Mouse (Mus musculus): ENCODE results near the gene Cdk20. TPM values are rescaled to one million over a fixed set of nuclear protein-coding genes. Genes with fewer than 3 reads are reported as not detected.

The Cdk20 gene
- polyA plus RNA-seq, 1 experiment, result 6.7 TPM

DNA sequence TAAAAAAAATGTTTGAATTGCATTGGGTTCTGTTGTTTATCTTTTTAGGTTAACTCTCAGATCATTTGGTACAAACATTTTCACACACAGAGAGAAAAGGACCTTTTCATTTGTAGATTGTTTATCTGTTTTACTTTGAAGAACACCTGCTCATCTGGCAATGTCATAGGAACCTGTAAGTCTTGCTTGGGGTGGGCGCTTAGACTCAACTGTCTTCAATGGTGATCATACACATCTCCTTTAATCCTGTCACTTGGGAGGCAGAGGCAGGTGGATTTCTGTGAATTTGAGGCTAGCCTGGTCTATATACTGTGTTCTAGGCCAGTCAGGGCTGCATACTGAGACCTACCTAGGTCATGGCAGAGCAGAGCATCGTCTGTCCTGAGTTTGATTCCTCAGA lies 16.5 kb upstream of the Cdk20 start:
- Histone ChIP-seq H3K4me3 (ENCODE audit: insufficient read depth, poor library complexity, severe bottlenecking) (no peak overlapping the region), H3K79me3 (ENCODE audit: low read depth) (no peaks in the 10 kb centered on the region)

DNA sequence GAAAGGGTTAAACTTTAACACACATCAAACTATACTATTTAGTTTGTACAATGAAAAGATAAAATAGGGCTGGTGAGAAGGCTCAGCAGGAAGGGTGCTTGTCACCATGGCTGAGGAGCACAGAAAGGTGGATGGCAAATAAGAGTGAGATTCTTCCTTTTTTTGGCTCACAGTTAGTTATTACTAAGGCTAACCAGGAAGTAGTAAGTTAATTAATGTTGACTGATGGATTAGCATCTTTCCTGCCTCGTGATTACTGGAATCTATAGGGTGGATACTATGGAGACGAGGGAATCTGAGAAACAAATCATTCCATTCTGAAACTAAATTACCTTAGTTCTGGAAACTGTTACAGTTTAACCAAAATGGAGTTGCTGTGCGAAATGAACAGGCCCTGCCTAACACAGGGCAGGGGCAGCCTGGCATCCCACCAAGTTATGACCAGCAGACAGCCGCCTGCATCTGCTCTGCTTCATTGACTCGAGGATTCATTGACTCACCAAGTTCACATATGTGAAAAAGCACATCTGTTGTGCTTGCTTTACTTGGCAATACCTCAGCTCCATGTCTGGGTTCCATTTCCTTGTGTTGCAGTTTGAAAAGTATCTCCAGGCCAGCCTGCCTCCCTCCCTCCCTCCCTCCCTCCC lies 15.0 kb upstream of the Cdk20 start:
- TF ChIP-seq CTCF (IDR thresholded peaks at IDR 0.05; ENCODE audit: control insufficient read depth, insufficient read depth, insufficient read length) (no peak), MYOD1 (IDR thresholded peaks at IDR 0.05; ENCODE audit: control insufficient read depth, insufficient read length, low read depth) (peak; percentile 52), USF1 (IDR thresholded peaks at IDR 0.05; ENCODE audit: low read depth) (no peak), MYOG (IDR thresholded peaks at IDR 0.05; ENCODE audit: control insufficient read depth, extremely low read depth, insufficient read length) (no peak), CEBPB (IDR thresholded peaks at IDR 0.05; ENCODE audit: low read depth) (no peak), MAX (IDR thresholded peaks at IDR 0.05) (no peak), FOSL1 (IDR thresholded peaks at IDR 0.05; ENCODE audit: insufficient read depth, low read length, poor library complexity, severe bottlenecking) (no peak)
- H3K79me2 ChIP-seq (ENCODE audit: control insufficient read depth, insufficient read depth), result no peaks in the 10 kb centered on the region

More for the DNA sequence above, 16.5 kb upstream of the Cdk20 start:
- Histone ChIP-seq H3K36me3 (ENCODE audit: control insufficient read depth, insufficient read depth) (no peaks in the 10 kb centered on the region), H3K27me3 (ENCODE audit: control insufficient read depth, insufficient read depth, insufficient read length) (no peaks in the 10 kb centered on the region), H3K79me2 (ENCODE audit: control insufficient read depth, insufficient read depth) (no peaks in the 10 kb centered on the region), H3ac (ENCODE audit: control insufficient read depth, insufficient read length, low read depth) (no peak overlapping the region)
- no peak for TF ChIP-seq CEBPB (IDR thresholded peaks at IDR 0.05; ENCODE audit: low read depth)

DNA sequence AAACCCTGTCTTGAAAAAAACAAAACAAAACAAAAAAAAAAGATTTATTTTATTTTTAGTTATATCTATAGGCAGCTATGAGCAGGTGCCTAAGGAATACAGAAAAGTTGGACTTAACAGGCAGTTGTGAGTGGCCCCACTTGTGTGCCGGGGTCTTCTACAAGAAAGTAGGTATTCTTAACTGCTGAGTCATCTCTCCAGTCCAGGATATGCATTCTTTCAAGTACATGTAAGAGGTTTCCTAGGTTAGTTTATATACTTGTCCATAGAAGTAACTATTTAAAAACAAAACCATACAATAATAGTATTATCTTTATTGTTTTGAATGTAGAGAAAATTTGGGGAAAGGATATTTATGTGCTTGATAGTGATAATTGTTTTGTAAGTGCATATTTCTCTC lies 11.3 kb upstream of the Cdk20 start:
- Histone ChIP-seq H3ac (ENCODE audit: control insufficient read depth, insufficient read length, low read depth) (no peak overlapping the region), H3K36me3 (ENCODE audit: control insufficient read depth, insufficient read depth) (no peaks in the 10 kb centered on the region), H3K79me2 (ENCODE audit: control insufficient read depth, insufficient read depth) (no peaks in the 10 kb centered on the region), H3K79me3 (ENCODE audit: low read depth) (no peaks in the 10 kb centered on the region), H3K27me3 (ENCODE audit: control insufficient read depth, insufficient read depth, insufficient read length) (no peaks in the 10 kb centered on the region), H3K4me3 (ENCODE audit: insufficient read depth, poor library complexity, severe bottlenecking) (no peak overlapping the region)
- TF ChIP-seq FOSL1 (IDR thresholded peaks at IDR 0.05; ENCODE audit: insufficient read depth, low read length, poor library complexity, severe bottlenecking) (no peak), CTCF (IDR thresholded peaks at IDR 0.05; ENCODE audit: control insufficient read depth, insufficient read depth, insufficient read length) (no peak), USF1 (IDR thresholded peaks at IDR 0.05; ENCODE audit: low read depth) (no peak), MAX (IDR thresholded peaks at IDR 0.05) (no peak), MYOG (IDR thresholded peaks at IDR 0.05; ENCODE audit: control insufficient read depth, extremely low read depth, insufficient read length) (no peak), CEBPB (IDR thresholded peaks at IDR 0.05; ENCODE audit: low read depth) (no peak), MYOD1 (IDR thresholded peaks at IDR 0.05; ENCODE audit: control insufficient read depth, insufficient read length, low read depth) (no peak)

More for the DNA sequence above, 15.0 kb upstream of the Cdk20 start:
- no peaks in the 10 kb centered on the region for H3K79me3 ChIP-seq (ENCODE audit: low read depth)
- H3K27me3 ChIP-seq (ENCODE audit: control insufficient read depth, insufficient read depth, insufficient read length), result no peaks in the 10 kb centered on the region
- no peak overlapping the region for H3K4me3 ChIP-seq (ENCODE audit: insufficient read depth, poor library complexity, severe bottlenecking)
- no peaks in the 10 kb centered on the region for H3K36me3 ChIP-seq (ENCODE audit: control insufficient read depth, insufficient read depth)
- no peak overlapping the region for H3ac ChIP-seq (ENCODE audit: control insufficient read depth, insufficient read length, low read depth)

DNA sequence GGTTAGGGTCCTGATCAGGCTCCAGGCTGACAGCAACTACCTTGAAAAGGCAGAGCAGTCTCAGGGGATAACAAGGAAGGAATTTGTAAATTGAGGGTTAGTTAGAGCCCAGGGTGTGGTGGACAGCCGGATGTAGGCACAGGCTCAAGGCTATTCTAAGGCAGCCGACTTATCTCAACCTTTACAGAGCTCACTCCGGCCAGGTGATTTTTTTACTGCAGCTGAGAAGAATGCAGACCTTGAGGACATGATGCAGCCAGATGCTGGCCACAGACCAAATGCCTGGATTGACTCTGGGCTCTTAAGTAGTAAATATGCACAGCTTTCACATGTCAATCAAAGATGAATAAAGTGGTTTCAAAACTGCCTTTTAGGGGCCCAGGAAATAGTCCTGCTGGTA lies 10.7 kb upstream of the Cdk20 start:
- H3K79me2 ChIP-seq (ENCODE audit: control insufficient read depth, insufficient read depth), result no peaks in the 10 kb centered on the region
- no peaks in the 10 kb centered on the region for H3K79me3 ChIP-seq (ENCODE audit: low read depth)
- TF ChIP-seq USF1 (IDR thresholded peaks at IDR 0.05; ENCODE audit: low read depth) (no peak), MYOD1 (IDR thresholded peaks at IDR 0.05; ENCODE audit: control insufficient read depth, insufficient read length, low read depth) (no peak), CTCF (IDR thresholded peaks at IDR 0.05; ENCODE audit: control insufficient read depth, insufficient read depth, insufficient read length) (no peak), MAX (IDR thresholded peaks at IDR 0.05) (no peak), CEBPB (IDR thresholded peaks at IDR 0.05; ENCODE audit: low read depth) (no peak), FOSL1 (IDR thresholded peaks at IDR 0.05; ENCODE audit: insufficient read depth, low read length, poor library complexity, severe bottlenecking) (no peak), MYOG (IDR thresholded peaks at IDR 0.05; ENCODE audit: control insufficient read depth, extremely low read depth, insufficient read length) (no peak)
- no peak overlapping the region for H3K4me3 ChIP-seq (ENCODE audit: insufficient read depth, poor library complexity, severe bottlenecking)
- H3ac ChIP-seq (ENCODE audit: control insufficient read depth, insufficient read length, low read depth), result no peak overlapping the region
- H3K27me3 ChIP-seq (ENCODE audit: control insufficient read depth, insufficient read depth, insufficient read length), result no peaks in the 10 kb centered on the region
- H3K36me3 ChIP-seq (ENCODE audit: control insufficient read depth, insufficient read depth), result no peaks in the 10 kb centered on the region

DNA sequence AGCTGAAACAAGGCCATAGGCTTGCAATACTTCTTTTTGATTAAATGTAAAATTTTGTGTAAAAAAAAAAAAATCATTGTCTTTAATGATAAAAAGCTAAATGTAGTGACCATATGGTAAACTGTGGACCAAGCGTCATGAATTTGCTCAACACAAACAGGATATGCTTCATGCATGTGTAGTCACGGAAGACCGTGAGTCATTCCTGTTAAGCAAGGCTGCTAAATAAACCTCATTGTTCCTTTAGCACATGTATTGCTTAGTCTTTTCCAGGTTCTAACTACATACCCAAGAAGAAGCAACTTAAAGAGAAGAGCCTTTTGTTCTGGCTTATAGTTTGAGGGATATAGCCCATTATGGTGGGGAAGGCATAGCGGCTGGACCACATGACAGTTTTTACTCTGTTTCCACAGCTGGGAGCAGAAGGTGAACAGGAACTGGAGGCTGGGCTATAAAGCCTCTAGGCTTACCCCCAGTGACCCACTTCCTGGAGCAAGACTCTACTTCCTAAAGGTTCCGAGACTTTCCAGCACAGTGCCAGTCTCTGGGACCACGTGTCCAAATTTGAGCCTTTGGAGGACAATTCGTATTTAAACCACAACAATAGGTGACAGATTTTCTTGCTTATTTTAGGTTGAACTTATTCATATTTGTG lies 10.0 kb upstream of the Cdk20 start:
- H3K79me2 ChIP-seq (ENCODE audit: control insufficient read depth, insufficient read depth), result no peaks in the 10 kb centered on the region
- H3K79me3 ChIP-seq (ENCODE audit: low read depth), result no peaks in the 10 kb centered on the region
- H3K36me3 ChIP-seq (ENCODE audit: control insufficient read depth, insufficient read depth), result no peaks in the 10 kb centered on the region
- H3K4me3 ChIP-seq (ENCODE audit: insufficient read depth, poor library complexity, severe bottlenecking), result no peak overlapping the region
- no peak overlapping the region for H3ac ChIP-seq (ENCODE audit: control insufficient read depth, insufficient read length, low read depth)
- TF ChIP-seq CTCF (IDR thresholded peaks at IDR 0.05; ENCODE audit: control insufficient read depth, insufficient read depth, insufficient read length), result no peak
- peak; percentile 38 for TF ChIP-seq MYOD1 (IDR thresholded peaks at IDR 0.05; ENCODE audit: control insufficient read depth, insufficient read length, low read depth)
- peak; percentile 71 for TF ChIP-seq FOSL1 (IDR thresholded peaks at IDR 0.05; ENCODE audit: insufficient read depth, low read length, poor library complexity, severe bottlenecking)
- TF ChIP-seq USF1 (IDR thresholded peaks at IDR 0.05; ENCODE audit: low read depth), result peak; percentile 61
- peak; percentile 85 for TF ChIP-seq MAX (IDR thresholded peaks at IDR 0.05)
- TF ChIP-seq MYOG (IDR thresholded peaks at IDR 0.05; ENCODE audit: control insufficient read depth, extremely low read depth, insufficient read length), result no peak
- TF ChIP-seq CEBPB (IDR thresholded peaks at IDR 0.05; ENCODE audit: low read depth), result peak; percentile 91
- no peaks in the 10 kb centered on the region for H3K27me3 ChIP-seq (ENCODE audit: control insufficient read depth, insufficient read depth, insufficient read length)

DNA sequence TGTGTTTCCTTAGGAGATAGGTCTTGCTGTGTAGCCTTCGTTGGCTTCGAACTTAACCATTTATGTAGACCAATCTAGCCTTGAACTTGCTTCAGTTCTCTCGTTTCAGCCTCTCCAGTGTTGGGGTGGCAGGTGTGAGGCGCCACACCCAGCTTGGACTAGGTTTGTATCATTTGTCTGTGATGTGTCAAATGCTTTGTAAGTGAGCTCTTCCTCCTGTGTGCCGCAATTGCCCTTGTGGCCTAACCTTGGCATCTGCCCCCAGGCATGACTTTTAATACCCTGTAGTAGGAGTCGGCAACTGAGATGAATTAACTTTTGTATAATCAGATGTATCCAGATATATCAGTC lies 9.5 kb upstream of the Cdk20 start:
- Histone ChIP-seq H3K79me2 (ENCODE audit: control insufficient read depth, insufficient read depth) (no peaks in the 10 kb centered on the region), H3K4me3 (ENCODE audit: insufficient read depth, poor library complexity, severe bottlenecking) (no peak overlapping the region), H3K79me3 (ENCODE audit: low read depth) (no peaks in the 10 kb centered on the region), H3K36me3 (ENCODE audit: control insufficient read depth, insufficient read depth) (no peaks in the 10 kb centered on the region), H3K27me3 (ENCODE audit: control insufficient read depth, insufficient read depth, insufficient read length) (no peaks in the 10 kb centered on the region), H3ac (ENCODE audit: control insufficient read depth, insufficient read length, low read depth) (no peak overlapping the region)
- TF ChIP-seq MAX (IDR thresholded peaks at IDR 0.05), result no peak
- TF ChIP-seq USF1 (IDR thresholded peaks at IDR 0.05; ENCODE audit: low read depth), result no peak
- no peak for TF ChIP-seq CEBPB (IDR thresholded peaks at IDR 0.05; ENCODE audit: low read depth)
- TF ChIP-seq FOSL1 (IDR thresholded peaks at IDR 0.05; ENCODE audit: insufficient read depth, low read length, poor library complexity, severe bottlenecking), result no peak
- TF ChIP-seq MYOD1 (IDR thresholded peaks at IDR 0.05; ENCODE audit: control insufficient read depth, insufficient read length, low read depth), result peak; percentile 57
- no peak for TF ChIP-seq MYOG (IDR thresholded peaks at IDR 0.05; ENCODE audit: control insufficient read depth, extremely low read depth, insufficient read length)

Data from C2C12 (cell line).